Mouse (Mus musculus) left cerebral cortex, adult 2 months (tissue): Measurements from ENCODE around the gene Atf6b. TPM values are rescaled to one million over a fixed set of nuclear protein-coding genes. Genes with fewer than 3 reads are reported as not detected.

Experiments used
- DNase-seq, 2 experiments: peaks; one replicate each; pipeline ENCODE4 v3.0.0; 2021 to 2022; ENCODE audit warnings: low spot score in 2 of 2, mixed read lengths in 1 of 2; ENCODE audit errors: extremely low spot score in 1 of 2
- H3K27ac ChIP-seq: fragments of 200-600 bp; 2 replicates; pipeline ENCODE4 v1.8.1; 2022
- H3K4me3 ChIP-seq: fragments of 200-600 bp; 2 replicates; pipeline ENCODE4 v1.8.1; 2022
- CTCF ChIP-seq: fragments of 200-600 bp; IDR thresholded peaks from 2 replicates; pipeline ENCODE4 v1.8.1; 2022; ENCODE audit warnings: antibody characterized with exemption, mild to moderate bottlenecking, moderate library complexity
- intact Hi-C: fragments of 180-260 bp; cut with DNase I; formaldehyde crosslinking; loops from one replicate; pipeline ENCODE4 v1.15.1; 2025
- total RNA-seq, 2 experiments: library from RNA; stranded (reverse); gene quantifications; 2 replicates each; pipeline ENCODE4 v1.2.3; 2021

Atf6b gene
- total RNA-seq, 2 experiments from 2014 or later, result 64.3 to 66.4 TPM

DNA sequence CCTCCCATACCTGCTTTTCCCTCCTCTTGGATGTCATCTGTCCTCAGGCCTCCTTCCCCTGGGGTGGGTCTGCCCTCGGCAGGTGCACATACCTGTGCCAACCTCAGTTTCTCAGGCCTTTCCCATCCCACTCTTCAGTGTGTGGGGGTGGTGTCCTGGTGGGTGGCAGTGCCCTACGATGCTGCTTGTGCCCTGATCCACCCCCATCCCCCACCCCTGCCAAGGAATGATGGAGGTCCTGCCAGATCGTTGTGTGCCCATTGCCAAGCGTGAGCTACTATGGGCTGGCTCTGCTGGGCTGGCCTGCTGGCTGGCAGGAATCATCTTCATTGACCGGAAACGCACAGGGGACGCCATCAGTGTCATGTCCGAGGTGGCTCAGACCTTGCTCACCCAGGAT, 35.9 kb upstream of the Atf6b start:
- Histone ChIP-seq H3K4me3 (no peak overlapping the region), H3K27ac (no peak overlapping the region)
- intact Hi-C loops, result no loop called here
- DNase-seq, result no peak
- TF ChIP-seq CTCF, result no peak

- TF ChIP-seq CTCF, result no peak
- no peak overlapping the region for H3K4me3 ChIP-seq
- no peak for DNase-seq
- peak overlapping the region; percentile 55; the same call in 1 of the 2 replicates for H3K27ac ChIP-seq
- intact Hi-C loops, result no loop called here
These were observed 33.8 kb upstream of the Atf6b start for GRCm38 (mm10) chr17:34613054-34613645.

- intact Hi-C loops, result no loop called here
- DNase-seq, result no peak
- H3K27ac ChIP-seq, result peak overlapping the region; percentile 55; the same call in 1 of the 2 replicates
- TF ChIP-seq CTCF, result no peak
- no peak overlapping the region for H3K4me3 ChIP-seq
These were observed 33.1 kb upstream of the Atf6b start for GRCm38 (mm10) chr17:34613830-34614229.

DNA sequence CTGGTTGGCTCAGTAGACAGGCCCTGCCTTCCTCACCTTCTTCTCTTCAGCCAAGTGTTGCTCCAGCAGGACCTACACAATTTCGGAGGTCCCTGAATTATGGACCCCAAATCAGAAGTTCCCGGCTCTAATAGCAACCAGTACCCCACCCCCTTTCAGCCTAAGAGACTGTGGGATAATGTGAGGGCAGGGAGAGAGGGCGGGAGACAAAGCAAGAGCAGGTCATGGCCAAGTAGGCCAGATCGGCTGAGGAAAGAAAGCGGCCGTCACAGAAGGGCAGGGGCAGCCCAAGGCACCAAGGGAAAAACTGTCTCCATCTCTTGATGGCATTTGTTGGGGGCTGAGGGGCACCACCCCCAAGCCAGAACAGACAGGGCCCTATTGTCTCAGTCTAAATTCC, 31.1 kb upstream of the Atf6b start, which contains the start of gene Egfl8:
Egfl8 (minus strand) TSS at position 101 of the 400 bp plus-strand sequence.
- intact Hi-C loops, result no loop called here
- H3K4me3 ChIP-seq, result no peak within 1 kb of the TSS
- peak within 1 kb of the TSS; percentile 51; the same call in 1 of the 2 replicates for H3K27ac ChIP-seq
- TF ChIP-seq CTCF, result no peak
- DNase-seq, result no peak

DNA sequence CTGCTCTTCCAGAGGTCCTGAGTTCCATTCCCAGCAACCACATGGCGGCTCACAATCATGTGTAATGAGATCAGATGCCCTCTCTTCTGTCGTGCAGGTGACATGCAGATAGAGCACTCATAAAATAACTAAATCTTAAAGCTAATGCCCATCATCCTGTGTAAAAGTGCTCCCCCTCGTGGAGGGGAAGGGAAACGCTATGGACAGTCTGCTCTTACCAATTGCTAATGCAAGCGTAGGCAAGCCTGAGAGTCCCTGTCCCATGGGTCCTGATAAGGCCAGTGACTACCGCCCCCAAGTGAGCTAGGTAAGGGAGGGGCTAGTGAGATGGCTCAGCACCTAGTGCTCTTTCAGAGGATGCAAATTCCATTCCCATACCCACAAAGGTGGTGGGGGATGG, 27.9 kb upstream of the Atf6b start:
- Histone ChIP-seq H3K27ac (peak overlapping the region; percentile 44; the same call in 1 of the 2 replicates), H3K4me3 (no peak overlapping the region)
- intact Hi-C loops, result loop anchor here (2.0 kb wide), 1 partner anchor 178 kb away; no protein-coding TSS in a partner anchor
- DNase-seq, result peak; percentile 62 to 63
- peak; percentile 80 for TF ChIP-seq CTCF

GRCm38 (mm10) chr17:34621006-34621405, 25.9 kb upstream of the Atf6b start:
- DNase-seq, result no peak
- no peak overlapping the region for H3K27ac ChIP-seq
- H3K4me3 ChIP-seq, result no peak overlapping the region
- intact Hi-C loops, result loop anchor here (10.0 kb wide), 1 partner anchor 624 kb away; the partner anchor contains the start of gene Ddx39b
- no peak for TF ChIP-seq CTCF

DNA sequence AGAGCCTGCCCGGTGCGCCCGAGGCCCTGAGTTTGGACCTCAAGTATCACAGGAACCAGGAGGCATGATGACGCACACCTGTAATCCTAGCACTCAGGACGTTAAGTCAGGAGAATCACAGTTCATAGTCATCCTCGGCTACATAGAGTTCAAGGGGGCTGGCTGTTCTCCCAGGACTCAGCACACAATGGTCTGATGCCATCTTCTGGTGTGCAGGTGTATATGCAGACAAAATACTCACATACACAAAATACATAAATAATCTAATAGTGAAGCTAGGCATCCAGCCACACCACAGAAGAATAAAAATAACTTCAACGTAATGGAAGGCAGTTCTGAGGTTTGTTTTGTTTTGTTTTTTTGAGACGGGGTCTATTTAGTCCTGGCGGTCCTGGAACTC, 23.8 kb upstream of the Atf6b start:
- intact Hi-C loops, result loop anchor here (10.0 kb wide), 1 partner anchor 622 kb away; the partner anchor contains the start of gene Ddx39b

GRCm38 (mm10) chr17:34624981-34625380, 22.0 kb upstream of the Atf6b start:
- DNase-seq, result no peak
- intact Hi-C loops, result loop anchor here (10.0 kb wide), 1 partner anchor 620 kb away; the partner anchor contains the start of gene Ddx39b
- TF ChIP-seq CTCF, result no peak
- no peak overlapping the region for H3K4me3 ChIP-seq
- H3K27ac ChIP-seq, result no peak overlapping the region

More for the DNA sequence above, 23.8 kb upstream of the Atf6b start:
- H3K4me3 ChIP-seq, result no peak overlapping the region
- peak; percentile 38 for TF ChIP-seq CTCF
- DNase-seq, result no peak
- H3K27ac ChIP-seq, result no peak overlapping the region

DNA sequence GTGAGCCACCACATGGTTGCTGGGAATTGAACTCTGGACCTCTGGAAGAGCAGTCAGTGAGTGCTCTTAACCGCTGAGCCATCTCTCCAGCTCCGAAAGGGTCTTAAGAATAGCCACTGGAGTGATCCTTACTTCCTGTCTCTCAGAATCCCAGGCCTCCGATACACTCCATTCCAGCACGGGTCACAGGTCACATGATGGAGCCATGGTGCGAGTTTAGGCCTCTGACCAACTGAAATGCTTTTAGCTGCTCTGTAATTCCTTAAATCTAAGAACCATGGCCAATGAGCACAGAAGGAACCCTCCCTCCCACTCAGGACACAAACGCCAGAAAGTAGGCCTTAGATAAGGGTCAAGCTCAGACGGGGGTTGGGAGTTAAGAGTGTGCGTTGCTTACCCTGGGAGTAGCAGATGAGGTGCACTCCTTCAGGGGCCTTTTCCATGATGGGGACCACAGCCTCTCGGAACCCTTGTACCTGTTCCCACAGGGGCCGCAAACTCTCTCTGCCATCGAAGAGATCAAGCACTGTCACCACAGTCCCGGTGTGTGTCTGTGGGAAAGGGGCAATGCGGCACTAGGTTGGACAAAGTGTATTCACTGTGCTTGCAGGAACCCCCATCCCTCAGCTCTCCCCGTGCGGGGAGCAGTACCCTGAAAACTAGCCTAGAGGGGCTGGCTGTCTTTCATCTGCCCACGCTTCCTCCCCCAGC, 20.7 kb upstream of the Atf6b start:
- intact Hi-C loops, result loop anchor here (10.0 kb wide), 1 partner anchor 619 kb away; the partner anchor contains the start of gene Ddx39b
- peak overlapping the region; percentile 68 for H3K4me3 ChIP-seq
- DNase-seq, result no peak
- TF ChIP-seq CTCF, result no peak
- peak overlapping the region; percentile 97 for H3K27ac ChIP-seq

- Histone ChIP-seq H3K27ac (peak overlapping the region; percentile 97), H3K4me3 (peak overlapping the region; percentile 68)
- intact Hi-C loops, result loop anchor here (1.0 to 10.0 kb wide), 2 partner anchors 18 to 618 kb away; partner anchors contain the start of genes Ddx39b and Fkbpl
- no peak for DNase-seq
- TF ChIP-seq CTCF, result peak; percentile 48
These were observed 20.2 kb upstream of the Atf6b start for GRCm38 (mm10) chr17:34626773-34627092.

- DNase-seq, result peak; percentile 83 to 87
- Histone ChIP-seq H3K4me3 (peak overlapping the region; percentile 68), H3K27ac (peak overlapping the region; percentile 97)
- intact Hi-C loops, result loop anchor here (1.0 to 10.0 kb wide), 2 partner anchors 17 to 617 kb away; partner anchors contain the start of genes Ddx39b and Fkbpl
- no peak for TF ChIP-seq CTCF
These were observed 19.6 kb upstream of the Atf6b start for GRCm38 (mm10) chr17:34627093-34627942.
